Mouse (Mus musculus) olfactory bulb, adult 2 months (tissue): ENCODE results near the gene Zfp663.

Experiments
- CTCF ChIP-seq: fragments of 200-500 bp; IDR thresholded peaks from 2 replicates; pipeline ENCODE4 v1.5.1; 2012; ENCODE audit warnings: low read depth, mild to moderate bottlenecking, low read length, moderate library complexity; ENCODE audit not compliant: insufficient read depth
- POLR2A ChIP-seq: fragments of 200-500 bp; IDR thresholded peaks from 2 replicates; pipeline ENCODE4 v1.6.1; 2012; ENCODE audit warnings: mild to moderate bottlenecking, low read depth, low read length, moderate library complexity; ENCODE audit not compliant: insufficient read depth

GRCm38 (mm10) chr2:165325521-165326303 is 42.8 kb downstream of the Zfp663 start:
- TF ChIP-seq CTCF: no peak
- no peak for TF ChIP-seq POLR2A
